ENCODE assay signal across 8 mouse cellular contexts in the genomic region with DNA sequence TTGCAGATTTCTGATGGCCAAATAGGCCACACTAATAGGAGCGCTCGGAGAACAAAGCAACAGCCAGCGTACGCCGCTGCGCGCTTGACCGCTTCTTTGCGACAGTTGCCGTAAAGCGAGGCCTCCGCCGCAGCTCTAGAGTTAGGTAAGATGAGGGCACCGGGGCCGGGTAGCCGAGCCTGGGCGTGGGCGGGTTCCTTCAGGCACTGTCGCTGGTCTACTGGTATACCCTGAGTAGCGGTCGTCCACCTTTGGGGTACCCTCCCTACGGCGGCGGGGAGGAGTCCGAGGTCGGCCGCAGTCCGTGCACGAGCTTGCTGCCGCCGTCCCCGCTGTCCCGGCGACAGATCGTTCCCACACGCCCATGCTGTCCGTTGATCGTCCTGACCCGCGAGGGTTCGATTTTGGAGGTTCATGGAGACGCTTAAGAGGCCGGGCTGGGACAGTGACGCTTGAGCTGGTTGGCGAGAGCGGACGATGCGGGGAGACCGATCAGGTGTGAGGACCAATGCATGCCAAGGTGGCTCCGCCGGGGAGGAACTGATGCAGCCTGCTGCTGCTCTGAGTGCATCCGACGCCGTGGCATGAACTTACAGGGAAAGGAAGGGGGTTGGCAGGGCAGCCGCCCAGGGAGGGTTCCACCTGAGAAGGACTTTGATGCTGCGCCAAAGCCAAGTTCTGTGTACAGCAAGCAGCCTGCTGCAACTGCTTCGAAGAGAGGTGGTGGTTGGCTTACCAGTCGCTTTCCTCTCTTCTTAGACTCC. TPM values are rescaled to one million over a fixed set of nuclear protein-coding genes. Genes with fewer than 3 reads are reported as not detected.
DNase-seq lines count a peak whose midpoint lies in the region; ATAC-seq and TF ChIP-seq lines count a peak whose summit lies in the region.

No protein-coding gene starts in this region.

- peak; percentile 55 to 76 for DNase-seq in CD8-positive naive resting alpha-beta T cell, adult 2 months (ENCODE audit: low read depth in 2 of 2, low spot score in 2 of 2)
- DNase-seq in c-Kit-positive CD71-negative TER-119-negative erythroid progenitor cells, embryonic 14.5 days (ENCODE audit: low read depth) = peak; percentile 90
- peak; percentile 93 for DNase-seq in forebrain, embryonic 10.5 days (ENCODE audit: extremely low spot score, low spot score)
- DNase-seq in kidney, postnatal 25 days = peak; percentile 95 to 96
- peak; percentile 77 to 83 (median 80) for DNase-seq in liver, embryonic 14.5 days (ENCODE audit: low read depth in 3 of 3, low spot score in 3 of 3)
- peak; percentile 95 for DNase-seq in neural tube, embryonic 11.5 days (ENCODE audit: low spot score)
- DNase-seq in stomach, postnatal 0 days (ENCODE audit: low spot score) = peak; percentile 93

- H3K9ac ChIP-seq in heart, embryonic 15.5 days = peak overlapping the region; percentile 84
- H3K9ac ChIP-seq in liver, embryonic 14.5 days (replicated peaks) = peak overlapping the region; percentile 75
- peak overlapping the region; percentile 93 for H3K9ac ChIP-seq in neural tube, embryonic 11.5 days (ENCODE audit: low read length)
- peak overlapping the region; percentile 76 for H3K9ac ChIP-seq in stomach, postnatal 0 days (ENCODE audit: low read length)

- H3K4me2 ChIP-seq in heart, embryonic 15.5 days = peak overlapping the region; percentile 87
- peak overlapping the region; percentile 69 for H3K4me2 ChIP-seq in liver, embryonic 14.5 days (ENCODE audit: low read depth)
- H3K4me2 ChIP-seq in neural tube, embryonic 11.5 days (ENCODE audit: low read depth) = peak overlapping the region; percentile 80
- peak overlapping the region; percentile 98 for H3K4me2 ChIP-seq in stomach, postnatal 0 days (replicated peaks; ENCODE audit: low read depth)

- no peak for TF ChIP-seq CTCF in liver, embryonic 14.5 days (IDR thresholded peaks at IDR 0.05; ENCODE audit: low read depth)
- no peak for TF ChIP-seq CTCF in stomach, postnatal 0 days (IDR thresholded peaks at IDR 0.05; ENCODE audit: low read depth)

- peak; percentile 89 for ATAC-seq in heart, embryonic 15.5 days (replicated peaks; ENCODE audit: insufficient number of reproducible peaks, insufficient read depth, low FRiP score, low read depth)
- ATAC-seq in liver, embryonic 14.5 days (ENCODE audit: insufficient read depth) = peak; percentile 87
- peak; percentile 89 for ATAC-seq in neural tube, embryonic 11.5 days (ENCODE audit: insufficient read depth, low FRiP score, low TSS enrichment)
- peak; percentile 95 for ATAC-seq in stomach, postnatal 0 days (ENCODE audit: low FRiP score, low TSS enrichment)

- H3K36me3 ChIP-seq in forebrain, embryonic 10.5 days (replicated peaks) = 0 out of 2 replicates have a peak, but pooled peaks cover 6% of the 10 kb centered on the region
- H3K36me3 ChIP-seq in heart, embryonic 15.5 days = no peaks in the 10 kb centered on the region
- H3K36me3 ChIP-seq in liver, embryonic 14.5 days (replicated peaks; ENCODE audit: control insufficient read depth, insufficient read depth, low read depth) = no peaks in the 10 kb centered on the region
- no peaks in the 10 kb centered on the region for H3K36me3 ChIP-seq in neural tube, embryonic 11.5 days (ENCODE audit: control insufficient read depth, insufficient read depth, low read length)
- H3K36me3 ChIP-seq in stomach, postnatal 0 days (ENCODE audit: control insufficient read depth, insufficient read depth, low read length) = no peaks in the 10 kb centered on the region

- no peaks in the 10 kb centered on the region for H3K9me3 ChIP-seq in forebrain, embryonic 10.5 days
- H3K9me3 ChIP-seq in heart, embryonic 15.5 days (replicated peaks) = no peaks in the 10 kb centered on the region
- no peaks in the 10 kb centered on the region for H3K9me3 ChIP-seq in liver, embryonic 14.5 days (ENCODE audit: control insufficient read depth, low read length)
- H3K9me3 ChIP-seq in neural tube, embryonic 11.5 days (ENCODE audit: control insufficient read depth, low read length) = no peaks in the 10 kb centered on the region
- H3K9me3 ChIP-seq in stomach, postnatal 0 days (ENCODE audit: control insufficient read depth, low read length) = no peaks in the 10 kb centered on the region

- WGBS in forebrain, embryonic 10.5 days = 6% methylated on average over 58 of the region's 58 CpGs
- 3% methylated on average over 58 of the region's 58 CpGs for WGBS in heart, embryonic 15.5 days
- 8% methylated on average over 58 of the region's 58 CpGs for WGBS in liver, embryonic 14.5 days (ENCODE audit: insufficient replicate concordance)
- 3% methylated on average over 58 of the region's 58 CpGs for WGBS in neural tube, embryonic 11.5 days
- WGBS in stomach, postnatal 0 days = 4% methylated on average over 58 of the region's 58 CpGs

- peaks cover 14% of the 10 kb centered on the region for H3K4me1 ChIP-seq in forebrain, embryonic 10.5 days
- H3K4me1 ChIP-seq in heart, embryonic 15.5 days (replicated peaks) = peaks cover 11% of the 10 kb centered on the region; the same call in 1 of the 2 replicates
- H3K4me1 ChIP-seq in liver, embryonic 14.5 days (replicated peaks; ENCODE audit: control insufficient read depth in 2 of 2, insufficient read depth in 2 of 2, low read length in 1 of 2) = peaks cover 0 to 2% of the 10 kb centered on the region in 2 experiments; a peak in 1 of 4 replicates
- no peaks in the 10 kb centered on the region for H3K4me1 ChIP-seq in neural tube, embryonic 11.5 days (ENCODE audit: control insufficient read depth, insufficient read depth, low read length)
- 0 out of 2 replicates have a peak, but pooled peaks cover 2% of the 10 kb centered on the region for H3K4me1 ChIP-seq in stomach, postnatal 0 days (replicated peaks; ENCODE audit: control insufficient read depth, insufficient read depth)

- peak overlapping the region; percentile 65 for H3K4me3 ChIP-seq in forebrain, embryonic 10.5 days
- peak overlapping the region; percentile 79 for H3K4me3 ChIP-seq in heart, embryonic 15.5 days
- H3K4me3 ChIP-seq in liver, embryonic 14.5 days (ENCODE audit: insufficient read depth in 1 of 2, low read depth in 2 of 2, low read length in 2 of 2) = peak overlapping the region; percentile 76 to 82
- H3K4me3 ChIP-seq in neural tube, embryonic 11.5 days (ENCODE audit: low read depth, low read length) = peak overlapping the region; percentile 85
- peak overlapping the region; percentile 69 for H3K4me3 ChIP-seq in stomach, postnatal 0 days (ENCODE audit: low read depth, low read length)

- peak overlapping the region; percentile 93 for H3K27ac ChIP-seq in forebrain, embryonic 10.5 days
- peak overlapping the region; percentile 77 for H3K27ac ChIP-seq in heart, embryonic 15.5 days
- no peak overlapping the region for H3K27ac ChIP-seq in liver, embryonic 14.5 days
- peak overlapping the region; percentile 74 for H3K27ac ChIP-seq in neural tube, embryonic 11.5 days (ENCODE audit: low read depth, low read length)
- H3K27ac ChIP-seq in stomach, postnatal 0 days (replicated peaks) = peak overlapping the region; percentile 65

- H3K27me3 ChIP-seq in forebrain, embryonic 10.5 days (ENCODE audit: poor library complexity, severe bottlenecking) = no peaks in the 10 kb centered on the region
- no peaks in the 10 kb centered on the region for H3K27me3 ChIP-seq in heart, embryonic 15.5 days
- H3K27me3 ChIP-seq in liver, embryonic 14.5 days (ENCODE audit: control insufficient read depth, insufficient read depth, low read length) = no peaks in the 10 kb centered on the region
- no peaks in the 10 kb centered on the region for H3K27me3 ChIP-seq in neural tube, embryonic 11.5 days (ENCODE audit: control insufficient read depth, insufficient read depth, low read length)
- H3K27me3 ChIP-seq in stomach, postnatal 0 days (ENCODE audit: control insufficient read depth, insufficient read depth, low read length) = no peaks in the 10 kb centered on the region

- TF ChIP-seq EP300 in liver, embryonic 14.5 days (IDR thresholded peaks at IDR 0.05; ENCODE audit: low read depth) = no peak
- TF ChIP-seq EP300 in stomach, postnatal 0 days (optimal IDR thresholded peaks at IDR 0.05) = no peak

RNA-seq across cellular contexts. Expression of a gene that starts 0.4 kb away (rescaled TPM):
- polyA plus RNA-seq in forebrain, embryonic 10.5 days (2016; fragmentation: Nextera tagmentation; extraction: Ambion mirVana) = 22.7 and 23.3 TPM in 2 replicates
- 14.8 and 15.9 TPM in 2 replicates for polyA plus RNA-seq in heart, embryonic 15.5 days (2015; fragmentation: Nextera tagmentation; extraction: Ambion mirVana)
- polyA plus RNA-seq in liver, embryonic 14.5 days (2012; rRNA removed) = 1.5 and 2.0 TPM in 2 replicates
- polyA plus RNA-seq in liver, embryonic 14.5 days (2014; fragmentation: Nextera tagmentation; extraction: Ambion mirVana) = 2.3 and 2.5 TPM in 2 replicates
- 17.5 and 19.2 TPM in 2 replicates for polyA plus RNA-seq in neural tube, embryonic 11.5 days (2014; fragmentation: Nextera tagmentation; extraction: Ambion mirVana)
- polyA plus RNA-seq in stomach, postnatal 0 days (2015; fragmentation: Nextera tagmentation; extraction: Ambion mirVana) = 6.2 and 7.3 TPM in 2 replicates
